ENCODE assay signal across 20 mouse cellular contexts in the genomic region with DNA sequence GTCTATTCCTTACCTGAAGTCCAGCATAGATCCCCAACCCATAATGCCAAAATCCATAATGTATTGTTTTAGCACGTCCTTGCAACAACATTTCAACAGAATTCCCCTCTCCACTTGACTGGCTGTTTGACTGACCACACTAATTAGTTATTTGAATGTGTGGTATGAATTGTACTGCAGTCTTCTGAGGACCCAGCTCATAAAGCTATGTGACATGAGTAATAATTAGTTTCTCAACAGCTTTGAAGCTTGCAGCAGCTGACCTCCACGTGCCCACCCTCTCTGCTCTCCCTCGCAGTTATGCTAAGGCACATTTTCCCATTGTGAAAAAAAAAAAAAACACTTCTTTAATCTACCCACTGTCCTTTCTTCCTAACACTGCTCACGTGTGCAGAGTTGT.
DNase-seq lines count a peak whose midpoint lies in the region; ATAC-seq and TF ChIP-seq lines count a peak whose summit lies in the region.
"Had no signal": no experiment of that assay in that cellular context is flagged by ENCODE, and none has a peak within 500 bp of the region (broad histone marks: within the 10 kb centered on the region; RNA-seq: fewer than 3 reads in every experiment).

No protein-coding gene starts in this region.

- no peak for TF ChIP-seq POLR2A in CH12.LX (IDR thresholded peaks at IDR 0.05; ENCODE audit: low read depth, low read length)

- no peak overlapping the region for H3K27ac ChIP-seq in forebrain, embryonic 14.5 days (ENCODE audit: low read depth, low read length)
- H3K27ac ChIP-seq in forebrain, embryonic 16.5 days (ENCODE audit: low read length), result no peak overlapping the region
- H3K27ac ChIP-seq in hindbrain, postnatal 0 days, result no peak overlapping the region
- no peak overlapping the region for H3K27ac ChIP-seq in hindbrain, embryonic 12.5 days
- H3K27ac ChIP-seq in CH12.LX (ENCODE audit: insufficient read depth, low read depth), result no peak overlapping the region
- H3K27ac ChIP-seq in midbrain, embryonic 15.5 days, result no peak overlapping the region
- H3K27ac ChIP-seq: embryonic facial prominence, embryonic 12.5 days; heart, embryonic 13.5 days had no signal

- TF ChIP-seq EP300 in CH12.LX (IDR thresholded peaks at IDR 0.05; ENCODE audit: low read length), result no peak

- no peak overlapping the region for H3K4me3 ChIP-seq in forebrain, embryonic 14.5 days (ENCODE audit: low read depth, low read length)
- no peak overlapping the region for H3K4me3 ChIP-seq in forebrain, embryonic 16.5 days (replicated peaks; ENCODE audit: low read length)
- H3K4me3 ChIP-seq in hindbrain, postnatal 0 days (ENCODE audit: low read length), result no peak overlapping the region
- no peak overlapping the region for H3K4me3 ChIP-seq in hindbrain, embryonic 12.5 days
- no peak overlapping the region for H3K4me3 ChIP-seq in CH12.LX (replicated peaks in 1 of 3; ENCODE audit: low read depth in 2 of 3, low read length in 2 of 3, poor library complexity in 1 of 3)
- H3K4me3 ChIP-seq in midbrain, embryonic 15.5 days, result no peak overlapping the region
- H3K4me3 ChIP-seq: embryonic facial prominence, embryonic 12.5 days; heart, embryonic 13.5 days had no signal

- H3K9me3 ChIP-seq in forebrain, embryonic 14.5 days (replicated peaks; ENCODE audit: control insufficient read depth, low read length), result no peaks in the 10 kb centered on the region
- no peaks in the 10 kb centered on the region for H3K9me3 ChIP-seq in forebrain, embryonic 16.5 days (ENCODE audit: control insufficient read depth, low read length)
- no peaks in the 10 kb centered on the region for H3K9me3 ChIP-seq in hindbrain, postnatal 0 days (ENCODE audit: low read length)
- H3K9me3 ChIP-seq in hindbrain, embryonic 12.5 days (replicated peaks), result no peaks in the 10 kb centered on the region
- no peaks in the 10 kb centered on the region for H3K9me3 ChIP-seq in CH12.LX (replicated peaks; ENCODE audit: low read length)
- no peaks in the 10 kb centered on the region for H3K9me3 ChIP-seq in midbrain, embryonic 15.5 days
- H3K9me3 ChIP-seq: embryonic facial prominence, embryonic 12.5 days; heart, embryonic 13.5 days had no signal

- in situ Hi-C loops in CH12.LX (cut with MboI; ENCODE audit: low pct_ligation_motif_present, low pct_unique_long_range_greater_than_20kb, low sequenced_read_pairs), result no loop called here

- H3K9ac ChIP-seq in forebrain, embryonic 14.5 days (ENCODE audit: low read length), result no peak overlapping the region
- H3K9ac ChIP-seq in forebrain, embryonic 16.5 days (replicated peaks; ENCODE audit: low read depth, low read length), result no peak overlapping the region
- no peak overlapping the region for H3K9ac ChIP-seq in hindbrain, postnatal 0 days (replicated peaks; ENCODE audit: low read length)
- no peak overlapping the region for H3K9ac ChIP-seq in hindbrain, embryonic 12.5 days
- no peak overlapping the region for H3K9ac ChIP-seq in CH12.LX (ENCODE audit: insufficient read depth, low read depth)
- no peak overlapping the region for H3K9ac ChIP-seq in midbrain, embryonic 15.5 days
- H3K9ac ChIP-seq: embryonic facial prominence, embryonic 12.5 days; heart, embryonic 13.5 days had no signal

- H3K4me2 ChIP-seq in forebrain, embryonic 14.5 days (ENCODE audit: low read length), result no peak overlapping the region
- H3K4me2 ChIP-seq in forebrain, embryonic 16.5 days (ENCODE audit: low read length), result no peak overlapping the region
- no peak overlapping the region for H3K4me2 ChIP-seq in hindbrain, postnatal 0 days (ENCODE audit: low read depth, low read length)
- no peak overlapping the region for H3K4me2 ChIP-seq in hindbrain, embryonic 12.5 days (replicated peaks)
- no peak overlapping the region for H3K4me2 ChIP-seq in CH12.LX (ENCODE audit: insufficient read depth, low read depth, poor library complexity, severe bottlenecking)
- H3K4me2 ChIP-seq in midbrain, embryonic 15.5 days, result no peak overlapping the region
- H3K4me2 ChIP-seq: embryonic facial prominence, embryonic 12.5 days; heart, embryonic 13.5 days had no signal

- dilution Hi-C loops in CH12.LX (cut with MboI; ENCODE audit: extremely low pct_ligation_motif_present, extremely low pct_unique_long_range_greater_than_20kb, low sequenced_read_pairs), result no loop called here

- H3K27me3 ChIP-seq in forebrain, embryonic 14.5 days (replicated peaks; ENCODE audit: control insufficient read depth, insufficient read depth, low read length), result no peaks in the 10 kb centered on the region
- no peaks in the 10 kb centered on the region for H3K27me3 ChIP-seq in forebrain, embryonic 16.5 days (replicated peaks; ENCODE audit: control insufficient read depth, insufficient read depth, low read length)
- no peaks in the 10 kb centered on the region for H3K27me3 ChIP-seq in hindbrain, postnatal 0 days (ENCODE audit: insufficient read depth, low read length)
- no peaks in the 10 kb centered on the region for H3K27me3 ChIP-seq in hindbrain, embryonic 12.5 days
- no peaks in the 10 kb centered on the region for H3K27me3 ChIP-seq in CH12.LX (replicated peaks)
- H3K27me3 ChIP-seq in midbrain, embryonic 15.5 days (replicated peaks), result no peaks in the 10 kb centered on the region
- H3K27me3 ChIP-seq: embryonic facial prominence, embryonic 12.5 days; heart, embryonic 13.5 days had no signal

- H3K79me2 ChIP-seq in CH12.LX (replicated peaks; ENCODE audit: control insufficient read depth, extremely low read depth, insufficient read depth, poor library complexity, severe bottlenecking), result no peaks in the 10 kb centered on the region

- no peak for DNase-seq in forebrain, embryonic 14.5 days (ENCODE audit: low spot score)
- DNase-seq in hindbrain, postnatal 0 days (ENCODE audit: low spot score), result no peak
- DNase-seq in CH12.LX (ENCODE audit: extremely low read depth), result no peak
- no peak for DNase-seq in c-Kit-positive CD71-positive TER-119-positive erythroid progenitor cells, embryonic 14.5 days (ENCODE audit: low spot score)
- DNase-seq: adrenal gland, adult 2 months; adrenal gland, postnatal 25 days; cerebellum, adult 11 months; cerebellum, adult 8-10 months; cerebellum, postnatal 14 days; gastrocnemius, postnatal 36 days; heart, adult 11 months; heart, postnatal 36 days had no signal

- peak; percentile 52; the same call in 1 of the 2 replicates for ATAC-seq in forebrain, embryonic 14.5 days
- ATAC-seq in forebrain, embryonic 16.5 days, result no peak
- ATAC-seq in hindbrain, postnatal 0 days, result peak; percentile 49; the same call in 1 of the 2 replicates
- no peak for ATAC-seq in hindbrain, embryonic 12.5 days (ENCODE audit: low FRiP score)
- ATAC-seq in midbrain, embryonic 15.5 days (replicated peaks), result peak; percentile 75
- no peak for ATAC-seq in megakaryocyte progenitor cell, adult 5-6 weeks (replicated peaks; ENCODE audit: poor library complexity)
- ATAC-seq: inflammation-experienced regulatory T-cells, adult 6 months; intestine, postnatal 0 days had no signal

- no peak for TF ChIP-seq CTCF in hindbrain, postnatal 0 days (IDR thresholded peaks at IDR 0.05; ENCODE audit: low read depth)
- TF ChIP-seq CTCF in CH12.LX (conservative IDR thresholded peaks at IDR 0.05 in 1 of 2, IDR thresholded peaks at IDR 0.05 in 1 of 2; ENCODE audit: low read depth in 2 of 2, low read length in 2 of 2), result no peak

- TF ChIP-seq RAD21 in CH12.LX (IDR thresholded peaks at IDR 0.05; ENCODE audit: low read depth, low read length), result no peak

- H3K4me1 ChIP-seq in forebrain, embryonic 14.5 days (ENCODE audit: control insufficient read depth, insufficient read depth, low read length), result no peaks in the 10 kb centered on the region
- H3K4me1 ChIP-seq in forebrain, embryonic 16.5 days (replicated peaks; ENCODE audit: control insufficient read depth, insufficient read depth, low read length), result no peaks in the 10 kb centered on the region
- no peaks in the 10 kb centered on the region for H3K4me1 ChIP-seq in hindbrain, postnatal 0 days (ENCODE audit: insufficient read depth, low read length)
- no peaks in the 10 kb centered on the region for H3K4me1 ChIP-seq in hindbrain, embryonic 12.5 days
- peaks cover 6 to 12% of the 10 kb centered on the region in 2 experiments; a peak in 3 of 4 replicates for H3K4me1 ChIP-seq in CH12.LX (ENCODE audit: control insufficient read depth in 1 of 2, insufficient read depth in 2 of 2)
- no peaks in the 10 kb centered on the region for H3K4me1 ChIP-seq in midbrain, embryonic 15.5 days
- H3K4me1 ChIP-seq: embryonic facial prominence, embryonic 12.5 days; heart, embryonic 13.5 days had no signal

- WGBS in forebrain, embryonic 14.5 days, result 52% methylated on average over 4 of the region's 4 CpGs
- 36% methylated on average over 4 of the region's 4 CpGs for WGBS in forebrain, embryonic 16.5 days
- WGBS in hindbrain, postnatal 0 days, result 42% methylated on average over 4 of the region's 4 CpGs
- 65% methylated on average over 4 of the region's 4 CpGs for WGBS in hindbrain, embryonic 12.5 days
- 36% methylated on average over 4 of the region's 4 CpGs for WGBS in midbrain, embryonic 15.5 days

- no peaks in the 10 kb centered on the region for H3K36me3 ChIP-seq in forebrain, embryonic 14.5 days (ENCODE audit: control insufficient read depth, insufficient read depth, low read length)
- H3K36me3 ChIP-seq in forebrain, embryonic 16.5 days (ENCODE audit: control insufficient read depth, insufficient read depth), result no peaks in the 10 kb centered on the region
- no peaks in the 10 kb centered on the region for H3K36me3 ChIP-seq in hindbrain, postnatal 0 days (ENCODE audit: insufficient read depth, low read length)
- no peaks in the 10 kb centered on the region for H3K36me3 ChIP-seq in hindbrain, embryonic 12.5 days
- no peaks in the 10 kb centered on the region for H3K36me3 ChIP-seq in CH12.LX (replicated peaks in 1 of 2; ENCODE audit: control insufficient read depth in 1 of 2, insufficient read depth in 1 of 2, low read length in 1 of 2)
- no peaks in the 10 kb centered on the region for H3K36me3 ChIP-seq in midbrain, embryonic 15.5 days (replicated peaks)
- H3K36me3 ChIP-seq: embryonic facial prominence, embryonic 12.5 days; heart, embryonic 13.5 days had no signal

TF ChIP-seq in CH12.LX, 34 proteins besides CTCF, POLR2A, EP300 and RAD21:
- TF ChIP-seq GABPA (IDR thresholded peaks at IDR 0.05; ENCODE audit: insufficient replicate concordance, low read depth, low read length), result no peak
- TF ChIP-seq BHLHE40 (IDR thresholded peaks at IDR 0.05; ENCODE audit: low read depth, low read length), result 0 out of 2 replicates have a peak, but pooled peaks have one; percentile 14
- no peak for TF ChIP-seq ZMIZ1 (IDR thresholded peaks at IDR 0.05; ENCODE audit: low read depth, low read length)
- no peak for TF ChIP-seq NRF1 (IDR thresholded peaks at IDR 0.05; ENCODE audit: low read depth, low read length)

Comparison
In these comparisons a context has a peak if more than half of its experiments do, and no peak if none do; other contexts are left out.
1. ATAC-seq: peak in forebrain, embryonic 14.5 days (single experiment), hindbrain, postnatal 0 days (single experiment) and midbrain, embryonic 15.5 days (single experiment); none in forebrain, embryonic 16.5 days (single experiment), hindbrain, embryonic 12.5 days (single experiment) and megakaryocyte progenitor cell, adult 5-6 weeks (single experiment).